Mouse (Mus musculus) spleen, postnatal 36 days (tissue): ENCODE data around the gene Shld1.

ENCODE experiments used
- DNase-seq, 2 experiments: peaks; one replicate each; pipeline ENCODE4 v3.0.0; 2022; ENCODE audit warnings: low spot score in 2 of 2, mixed read lengths in 1 of 2

The Shld1 gene

DNA sequence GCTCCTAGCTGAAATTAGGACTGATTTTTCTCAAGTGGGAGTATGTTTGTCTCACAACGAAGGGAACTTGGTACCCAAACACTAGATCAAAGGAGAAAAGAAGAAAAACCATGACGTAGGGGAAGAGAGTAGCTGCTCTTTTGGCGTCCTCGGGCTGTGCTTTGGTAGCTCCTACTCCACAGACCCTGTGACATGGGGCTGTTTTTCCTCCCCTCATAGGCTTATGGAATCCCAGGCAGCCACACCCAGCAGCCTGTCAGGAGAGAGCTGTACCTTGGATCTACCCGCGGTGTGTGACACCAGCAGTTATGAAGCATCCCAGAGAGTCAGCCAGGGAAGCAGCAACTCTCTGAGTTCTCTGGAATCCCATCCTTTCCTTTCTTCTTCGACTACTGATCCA, 5.0 kb downstream of the Shld1 start:
- no peak for DNase-seq

DNA sequence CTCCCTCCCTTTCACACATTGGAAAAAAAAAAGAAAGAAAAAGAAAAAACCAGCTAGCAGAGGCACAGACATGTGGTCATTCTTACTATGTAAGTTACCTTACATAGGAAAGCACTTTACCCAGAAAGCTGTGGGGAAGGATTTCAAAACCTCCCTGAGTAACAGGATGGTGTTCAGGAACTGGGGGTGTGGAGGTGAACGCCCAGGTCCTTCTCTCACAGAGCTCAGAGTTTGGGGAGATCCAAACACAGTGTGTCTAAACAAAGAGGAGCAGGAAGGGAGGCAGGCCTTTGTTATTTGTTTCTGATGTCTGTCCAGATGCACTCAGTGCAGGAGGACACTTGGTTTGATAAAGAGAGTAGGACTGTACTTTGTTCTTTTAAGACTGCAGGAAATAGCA, 5.6 kb downstream of the Shld1 start:
- no peak for DNase-seq

DNA sequence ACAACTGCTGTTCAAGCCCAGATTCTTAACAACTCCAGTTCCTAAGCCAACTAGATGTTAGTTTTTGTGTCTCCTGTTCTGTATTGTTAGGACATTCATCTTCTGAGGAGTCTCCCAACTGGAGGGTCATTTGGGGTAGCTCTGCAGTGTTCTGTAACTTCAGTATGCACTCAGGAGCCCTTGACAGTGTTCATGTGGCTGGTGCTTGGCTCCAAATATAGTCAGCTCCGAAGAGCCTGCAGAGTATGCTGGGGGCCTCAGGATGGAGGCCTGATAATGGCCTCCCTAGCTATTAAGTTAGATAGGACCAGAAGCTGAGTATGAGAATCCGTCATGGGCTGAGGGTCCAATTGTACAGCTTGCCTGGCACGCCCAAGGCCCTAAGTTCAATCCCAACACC, 7.2 kb downstream of the Shld1 start:
- DNase-seq = no peak

DNA sequence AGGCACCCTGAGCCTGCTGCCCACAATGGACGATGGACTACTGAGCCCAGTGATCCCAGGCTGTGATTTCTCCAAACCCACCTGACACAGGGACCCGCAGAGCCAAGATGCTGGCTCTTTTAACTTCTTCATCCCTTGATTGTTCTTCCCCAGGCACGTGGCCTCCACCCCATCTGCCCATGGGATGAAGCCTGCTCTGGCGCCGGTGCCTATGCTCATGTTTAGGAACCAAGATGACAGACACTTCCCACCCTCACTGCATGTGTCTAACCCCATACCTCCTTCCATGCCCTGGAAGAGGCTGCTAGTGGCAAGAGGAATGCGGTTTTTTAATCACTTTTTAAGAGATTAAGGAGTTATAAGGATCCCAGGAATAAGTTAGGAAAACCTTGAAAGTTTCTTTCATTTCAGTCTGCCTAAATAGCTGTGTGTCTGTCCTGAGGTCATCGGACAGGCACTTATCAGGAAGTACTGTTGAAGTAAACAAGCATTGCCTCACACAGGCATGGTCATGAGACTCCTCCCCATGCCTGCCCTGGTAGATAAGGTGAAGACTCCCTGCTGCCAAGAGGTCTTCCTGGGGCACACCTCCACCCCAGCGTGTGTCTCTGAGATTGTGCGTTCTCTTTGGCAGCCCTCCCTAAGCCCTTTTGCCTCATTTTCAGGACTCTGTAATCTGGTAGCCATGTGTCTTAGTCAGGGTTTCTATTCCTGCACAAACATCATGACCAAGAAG, 8.8 kb downstream of the Shld1 start:
- DNase-seq = peak; percentile 74 to 89

DNA sequence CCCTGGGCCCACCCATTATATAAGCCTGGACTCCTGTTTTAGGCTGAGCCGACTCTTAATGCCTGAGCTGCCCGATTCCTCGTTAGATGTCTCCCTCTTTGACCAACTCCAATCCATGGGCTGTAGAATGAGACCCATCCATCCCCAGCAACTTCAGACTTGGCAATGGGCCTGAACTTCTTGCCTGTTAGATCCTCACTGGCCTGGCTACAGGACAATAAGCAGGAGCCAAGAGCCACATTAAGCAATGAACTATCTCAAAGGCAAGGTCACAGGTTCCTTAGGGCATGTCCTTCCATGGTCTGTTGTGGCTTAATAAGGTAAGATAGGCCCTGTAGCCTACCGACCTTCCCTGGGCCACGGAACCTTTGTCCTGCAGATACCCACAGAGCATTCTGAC, 9.8 kb downstream of the Shld1 start:
- no peak for DNase-seq

DNA sequence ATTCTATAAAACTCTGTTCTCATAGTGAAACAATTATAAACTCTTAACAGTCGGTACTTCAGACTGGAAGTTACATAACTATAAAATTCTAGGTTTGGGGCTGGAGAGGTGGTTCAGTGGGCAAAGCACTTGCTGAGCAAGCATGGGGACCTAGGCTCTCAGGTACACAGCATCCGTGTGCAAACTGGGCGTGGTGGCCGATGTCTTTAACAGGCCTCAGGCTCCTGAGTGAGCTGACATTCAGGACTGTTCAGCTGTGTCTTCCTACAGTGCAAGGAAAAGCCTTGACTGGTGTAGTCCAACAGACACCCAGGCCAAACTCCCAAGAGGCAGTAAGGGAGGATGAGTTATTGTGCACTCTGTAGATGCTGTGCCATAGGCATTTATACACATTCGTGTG, 10.5 kb downstream of the Shld1 start:
- no peak for DNase-seq

DNA sequence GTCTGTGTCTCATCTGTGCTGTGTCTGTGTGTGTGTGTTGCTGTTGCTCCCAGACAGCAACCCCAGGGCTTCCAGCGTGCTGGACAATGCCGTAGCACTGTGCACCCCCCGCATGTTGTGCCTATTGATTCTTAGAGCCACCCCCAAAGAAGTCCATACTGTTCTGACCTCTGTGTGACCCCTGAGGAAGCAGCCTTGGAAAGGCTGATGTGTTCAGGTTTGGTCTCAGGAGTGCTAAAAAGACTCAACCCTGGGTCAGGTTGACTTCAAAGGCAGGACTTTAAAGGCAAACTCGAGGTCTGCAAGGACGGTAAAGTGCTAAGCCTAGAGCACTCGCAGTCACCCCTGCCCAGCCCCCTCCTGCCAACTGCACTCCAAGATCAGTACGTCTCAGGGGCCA, 11.0 kb downstream of the Shld1 start:
- DNase-seq = no peak

DNA sequence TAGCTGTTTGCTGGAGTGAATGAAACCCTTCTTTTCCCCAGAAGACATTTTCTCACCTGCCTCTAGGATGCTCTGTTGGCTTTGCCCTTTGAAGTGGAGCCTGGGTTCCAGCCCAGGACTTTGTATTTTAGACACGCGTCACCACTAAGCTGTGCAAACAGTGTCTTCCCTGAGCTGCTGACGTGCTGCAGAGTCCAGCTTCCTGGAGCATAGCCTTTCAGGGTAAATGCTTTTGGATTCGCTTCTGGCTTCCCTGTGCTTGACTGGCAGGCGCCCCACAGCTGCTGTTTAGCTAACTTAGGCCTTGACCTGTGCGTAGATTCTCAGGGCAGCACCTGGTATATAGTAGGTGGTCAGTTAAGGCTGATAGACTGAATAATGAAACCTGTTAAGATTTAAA, 11.7 kb downstream of the Shld1 start:
- DNase-seq = no peak

DNA sequence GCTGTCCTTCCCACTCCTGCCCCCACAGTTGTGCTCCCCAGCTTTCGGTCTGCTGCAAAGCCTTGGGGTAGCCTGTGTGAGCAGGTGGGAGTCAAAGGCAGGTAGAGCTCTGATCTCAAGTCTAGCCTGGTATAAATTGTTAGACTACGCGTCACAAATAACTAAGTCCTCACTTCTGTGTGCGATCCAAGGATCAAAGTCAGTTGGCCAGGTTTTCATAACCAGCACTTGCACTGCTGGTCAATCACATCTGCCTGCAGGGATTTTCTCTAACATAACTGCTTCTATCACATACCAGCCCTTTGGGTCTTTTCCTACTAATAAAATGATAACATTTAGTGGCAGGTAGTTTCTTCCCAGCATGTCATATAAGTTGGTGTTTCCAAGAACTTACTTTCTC, 14.2 kb downstream of the Shld1 start:
- DNase-seq = no peak

DNA sequence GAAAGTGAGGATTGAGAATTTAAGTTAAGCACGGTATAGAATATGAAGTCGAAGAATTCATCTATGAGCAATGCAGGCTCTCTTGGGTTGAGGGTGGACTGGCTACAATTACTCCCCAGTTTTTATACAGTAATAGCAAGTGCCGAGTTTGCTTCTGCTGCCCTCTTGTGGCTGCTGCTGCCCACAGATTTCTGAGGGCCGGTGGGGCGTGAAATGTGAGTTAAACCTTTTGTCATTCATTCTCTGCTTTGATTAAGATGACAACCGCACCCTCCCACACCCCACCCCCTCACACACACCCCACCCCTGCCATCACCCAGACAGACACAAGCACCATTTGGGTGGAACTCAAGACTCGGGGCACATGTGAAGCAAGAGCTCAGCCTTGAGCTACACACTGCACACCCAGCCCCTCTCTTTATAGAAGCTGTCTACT, 14.7 kb downstream of the Shld1 start:
- DNase-seq = peak; percentile 62 to 72

DNA sequence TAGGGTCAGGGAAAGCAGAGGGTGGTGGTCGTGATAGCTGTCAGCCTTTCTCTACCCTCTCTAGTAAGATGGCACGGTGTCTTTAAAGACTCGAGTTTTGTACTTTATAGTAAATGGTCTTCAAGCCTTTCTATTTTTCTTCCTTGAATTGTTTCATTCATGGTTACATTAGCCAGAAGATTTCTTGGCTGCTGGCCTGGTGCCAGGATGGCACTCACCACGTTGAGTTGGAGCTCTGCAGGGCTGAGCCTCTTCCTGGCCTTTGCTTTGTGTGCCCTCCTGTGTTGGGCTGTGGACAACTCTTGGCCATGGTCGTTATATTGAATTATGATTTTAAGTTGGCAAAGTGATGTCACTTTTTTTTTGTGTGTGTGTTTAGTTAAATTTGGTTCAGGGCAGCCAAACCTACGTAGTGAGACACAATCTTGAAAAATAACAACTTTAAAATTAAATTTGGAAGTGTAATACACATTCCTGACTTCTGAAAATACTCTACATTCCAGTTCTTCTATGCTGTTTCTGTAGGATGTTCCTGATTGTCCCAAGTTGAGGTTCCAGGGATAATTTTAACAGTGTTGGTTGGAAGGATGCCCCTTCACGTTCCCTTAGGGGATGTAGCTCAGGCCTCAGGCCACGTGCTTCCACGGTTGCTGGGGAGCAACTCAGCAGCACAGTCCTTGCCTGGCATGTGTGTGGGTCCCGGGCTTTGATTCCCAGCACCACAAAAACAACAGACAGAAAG, 18.7 kb downstream of the Shld1 start:
- DNase-seq = no peak

DNA sequence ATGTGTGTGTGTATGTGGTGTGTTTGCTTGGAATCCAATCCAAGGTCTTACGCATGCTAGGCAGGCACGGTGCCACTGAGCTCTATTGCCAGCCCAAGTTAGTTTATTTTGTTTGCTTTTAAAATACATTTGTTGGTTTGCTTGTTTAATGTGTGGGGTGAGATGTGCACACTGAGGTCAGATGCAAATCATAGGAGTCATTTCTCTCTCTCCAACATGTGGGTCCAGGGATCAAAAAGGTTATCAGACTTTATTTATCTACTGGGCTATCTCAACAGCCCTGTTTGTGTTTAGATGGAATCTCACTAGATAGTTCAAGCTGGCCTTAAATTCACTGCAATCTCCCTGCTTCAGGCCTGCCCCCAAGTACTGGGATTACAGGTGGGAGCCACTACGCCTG, 19.6 kb downstream of the Shld1 start:
- no peak for DNase-seq

DNA sequence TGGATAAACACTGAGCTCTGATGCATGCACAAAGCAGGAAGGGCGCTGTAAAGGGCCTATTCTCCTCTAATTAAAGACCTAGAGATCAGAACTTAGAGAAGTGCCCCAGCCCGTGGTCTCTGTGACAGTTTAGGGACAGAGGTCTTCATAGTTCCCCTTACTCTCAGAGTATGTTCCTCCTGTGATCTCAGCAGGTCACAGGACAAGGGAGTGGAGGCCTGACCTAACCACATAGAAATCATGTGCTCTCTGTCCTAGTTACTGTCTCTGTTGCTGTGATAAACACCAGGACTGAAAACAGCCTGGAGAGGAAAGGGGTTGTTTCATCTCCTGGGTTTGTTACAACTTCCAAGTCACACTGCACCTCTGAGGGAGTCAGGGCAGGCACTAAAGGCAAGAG, 23.8 kb downstream of the Shld1 start:
- no peak for DNase-seq

DNA sequence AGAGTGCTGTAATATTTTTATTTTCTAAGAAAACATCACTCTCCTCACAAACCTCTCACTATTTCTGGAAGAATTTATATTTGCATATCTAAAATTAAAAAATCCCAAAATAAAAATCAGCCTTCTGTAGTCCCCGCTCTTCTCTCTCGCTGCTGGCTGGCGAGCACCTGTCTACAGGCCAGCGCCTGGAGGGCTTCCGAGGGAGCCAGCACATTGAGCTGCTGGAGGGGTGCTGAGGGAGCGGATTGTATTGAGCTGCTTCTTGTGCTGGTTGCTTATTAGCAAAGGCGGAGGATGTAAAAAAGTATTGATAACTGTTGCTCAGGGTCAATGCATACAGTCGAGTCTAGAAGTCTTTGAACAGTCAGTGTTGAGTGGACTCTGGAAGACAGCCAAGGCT, 25.3 kb downstream of the Shld1 start:
- DNase-seq = no peak

DNA sequence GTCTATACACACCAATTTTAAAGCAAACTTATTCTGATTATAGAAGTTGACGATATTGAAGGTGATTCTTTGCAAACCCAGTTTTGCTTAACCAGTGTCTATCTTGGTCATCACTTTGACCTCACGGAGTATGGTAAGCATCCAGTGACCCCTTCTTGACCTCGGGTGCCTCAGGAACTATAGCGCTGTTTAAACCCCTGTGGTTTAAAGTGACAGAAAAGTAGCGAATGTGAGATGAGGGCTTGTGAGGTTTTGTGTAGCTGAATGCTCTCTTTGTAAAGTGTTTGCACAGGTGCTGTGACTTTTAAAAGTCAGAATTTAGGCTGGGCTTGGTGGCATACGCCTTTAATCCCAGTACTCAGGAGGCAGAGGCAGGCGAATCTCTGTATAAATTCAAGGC, 27.8 kb downstream of the Shld1 start:
- no peak for DNase-seq

DNA sequence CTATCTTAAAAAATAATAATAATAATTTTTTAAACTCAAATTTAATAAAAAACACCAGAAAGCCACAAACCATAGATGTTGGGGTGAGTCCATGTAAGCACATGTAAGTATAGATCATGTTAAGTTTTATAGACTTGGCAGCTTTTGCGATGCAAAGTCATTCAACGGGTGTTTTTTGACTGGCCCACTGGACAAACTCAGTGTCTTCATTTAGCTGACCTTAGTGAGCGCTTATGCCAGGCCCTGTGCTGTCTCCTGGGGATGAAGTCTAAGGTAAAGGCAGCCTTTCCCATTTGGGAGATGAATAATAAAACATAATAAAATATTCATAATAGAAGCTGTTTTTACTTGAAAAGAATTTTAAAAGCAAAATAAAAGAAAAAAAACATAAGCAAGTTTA, 28.2 kb downstream of the Shld1 start:
- no peak for DNase-seq

DNA sequence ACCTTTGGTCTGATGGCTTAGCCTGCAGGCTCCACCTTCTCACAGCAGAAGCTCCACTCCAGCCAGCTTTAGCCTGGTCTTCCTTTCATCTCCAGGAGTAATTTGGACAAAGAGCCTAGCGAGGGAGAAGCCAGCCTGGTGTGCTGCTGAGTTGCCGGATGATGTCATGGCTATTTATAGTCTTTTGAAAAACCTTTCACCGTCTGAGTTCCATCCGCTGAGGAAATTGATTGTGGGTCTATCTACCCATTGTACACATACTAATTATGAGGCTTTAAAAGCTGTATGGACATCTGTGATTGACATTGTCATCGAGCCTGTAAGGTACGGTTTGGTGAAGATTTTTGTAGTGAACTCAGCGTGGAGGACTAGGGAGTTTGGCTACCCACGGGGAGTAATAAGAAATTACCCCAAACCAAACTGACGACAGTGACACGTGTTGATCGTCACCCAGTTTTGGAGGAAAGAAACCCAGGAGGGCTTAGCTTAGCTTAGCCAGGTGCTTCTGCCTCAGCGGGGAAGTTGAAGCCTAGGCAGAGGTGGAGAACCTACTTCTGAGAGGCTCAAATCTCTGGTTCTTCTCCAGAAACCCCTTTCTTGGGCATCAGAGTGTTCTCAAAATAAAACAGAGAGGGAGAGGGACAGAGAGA, 28.8 kb downstream of the Shld1 start:
- DNase-seq = no peak

DNA sequence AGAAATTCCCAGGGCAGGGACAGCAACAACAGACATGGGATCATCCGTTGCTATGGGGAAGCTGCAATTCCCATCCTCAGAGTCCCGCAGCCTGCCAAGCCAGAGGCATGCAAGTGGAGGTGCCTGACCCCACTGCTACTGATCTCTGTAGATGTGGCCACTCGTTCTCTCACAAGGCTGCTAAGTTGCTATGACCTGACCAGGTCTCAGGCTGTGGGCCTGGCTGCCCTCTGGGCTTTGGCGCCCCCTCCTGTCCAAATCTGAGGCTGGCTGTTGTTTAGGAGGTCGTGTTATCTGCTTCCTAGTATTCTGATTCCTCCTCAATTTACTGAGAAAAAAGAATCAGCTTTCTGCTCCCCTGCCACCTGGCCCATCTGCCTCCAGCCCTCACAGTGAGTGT, 29.4 kb downstream of the Shld1 start:
- DNase-seq = peak; percentile 33 to 34

DNA sequence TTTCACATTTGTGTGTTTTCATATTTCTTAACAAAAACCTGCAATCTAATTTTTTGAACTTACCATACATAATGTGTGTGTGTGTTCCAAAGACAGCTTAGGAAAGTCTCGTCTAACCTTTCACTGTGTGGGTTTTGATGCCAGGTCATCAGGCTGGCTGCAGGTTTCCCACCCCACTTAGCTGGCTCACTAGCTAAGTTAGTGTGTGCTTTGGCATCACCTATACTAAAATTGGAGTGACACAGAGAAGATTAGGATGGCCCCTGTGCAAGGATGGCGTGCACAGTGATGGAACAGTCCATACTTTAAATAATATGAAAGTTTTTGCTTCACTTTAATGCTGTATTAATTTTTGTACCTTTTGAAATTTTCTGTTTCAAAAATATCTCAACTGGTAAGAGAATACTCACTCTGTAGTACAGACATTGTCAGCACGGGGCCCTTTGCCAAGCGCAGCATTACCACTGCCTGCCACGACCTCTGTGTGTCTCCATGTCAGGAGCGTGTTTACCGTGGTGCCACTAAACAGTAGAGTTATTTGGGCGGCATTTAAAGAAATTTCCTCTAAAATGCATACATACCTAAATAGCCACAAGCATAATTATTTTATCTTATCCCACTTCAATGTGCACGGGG, 30.3 kb downstream of the Shld1 start:
- DNase-seq = no peak

DNA sequence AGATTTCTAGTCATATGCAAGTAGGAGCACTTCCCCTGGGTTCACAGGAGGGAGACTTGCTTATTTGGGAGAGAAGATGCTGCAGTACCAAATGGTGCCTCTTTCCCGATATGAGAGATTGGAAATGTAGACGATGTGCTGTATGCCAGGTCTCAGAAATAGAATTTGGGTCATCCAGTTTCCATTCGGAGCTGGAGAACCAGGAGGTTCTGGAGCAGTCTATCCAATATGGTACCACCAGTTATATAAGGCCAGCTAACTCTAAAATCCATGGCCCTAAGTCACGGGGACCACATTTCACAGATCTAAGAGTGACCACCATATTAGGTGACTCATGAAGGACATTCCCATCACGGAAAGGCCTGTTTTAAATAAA, 30.8 kb downstream of the Shld1 start:
- DNase-seq = no peak

DNA sequence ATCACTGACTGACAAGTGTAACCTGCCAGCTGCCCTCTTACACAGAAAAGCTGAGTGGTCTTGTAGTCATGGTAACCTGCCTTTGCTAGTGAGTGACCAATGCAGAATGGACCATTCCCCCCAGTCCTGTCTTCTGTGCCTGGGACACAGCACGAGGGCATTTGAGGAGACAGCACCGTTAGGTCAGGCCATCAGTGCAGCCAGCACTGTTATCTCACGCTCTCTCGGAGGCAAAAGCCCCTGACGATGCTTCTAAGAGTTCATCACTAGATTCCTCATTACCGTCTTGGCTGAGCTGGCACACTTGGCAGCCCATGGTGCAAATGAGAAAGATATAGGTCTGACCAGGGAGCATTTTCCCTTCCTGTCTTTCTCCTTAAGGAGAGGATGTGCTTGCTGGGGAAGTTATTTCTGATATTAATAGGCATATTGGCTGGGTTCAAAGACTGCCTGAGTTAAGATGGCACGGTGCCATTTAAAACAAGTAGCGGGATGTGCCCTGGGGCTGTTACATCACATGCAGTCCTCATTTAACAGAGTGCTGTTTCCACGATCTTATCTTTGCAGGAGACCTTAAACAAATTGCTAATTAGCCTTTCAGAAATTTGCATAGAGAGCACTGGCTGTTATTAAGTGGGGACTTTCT, 34.3 kb downstream of the Shld1 start:
- DNase-seq = no peak

DNA sequence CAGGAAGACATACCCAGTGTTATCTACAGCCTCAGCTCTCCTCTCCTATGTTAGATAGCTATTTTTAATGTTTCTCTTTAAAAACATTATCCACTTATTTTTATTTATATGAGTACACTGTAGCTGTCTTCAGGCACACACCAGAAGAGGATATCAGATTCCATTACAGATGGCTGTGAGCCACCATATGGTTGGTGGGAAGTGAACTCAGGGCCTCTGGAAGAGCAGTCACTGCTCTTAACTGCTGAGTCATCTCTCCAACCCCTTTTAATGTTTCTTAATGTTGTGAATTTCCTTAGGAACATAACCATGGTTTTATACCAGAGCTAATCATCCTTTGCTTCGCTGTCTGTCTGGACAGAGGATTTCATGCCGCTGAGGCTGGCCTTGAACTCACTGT, 35.1 kb downstream of the Shld1 start:
- no peak for DNase-seq
